Mouse (Mus musculus): ENCODE results near the gene Gm3317. TPM values are rescaled to one million over a fixed set of nuclear protein-coding genes. Genes with fewer than 3 reads are reported as not detected.
"Not testable (repeated sequence)": the region's sequence is repeated elsewhere in the genome, so short reads cannot be mapped to it uniquely, and the experiment has no call there.

The Gm3317 gene
- polyA plus RNA-seq (2014; fragmentation: Nextera tagmentation; extraction: Ambion mirVana) = not detected in 2 replicates

GRCm38 (mm10) chr14:5164235-5164634, at the start of gene Gm3317:
Gene Gm3317, plus strand, starts transcription at chr14:5164535.
- no CpG with 5 or more reads among the region's 1 CpGs for WGBS
- not testable (repeated sequence) for ATAC-seq (replicated peaks; ENCODE audit: insufficient number of reproducible peaks, low FRiP score, low TSS enrichment, low read depth); H3K4me3 ChIP-seq (ENCODE audit: low read depth, low read length); DNase-seq (ENCODE audit: low spot score); H3K36me3 ChIP-seq (replicated peaks; ENCODE audit: control insufficient read depth, insufficient read depth, low read depth, low read length); H3K9ac ChIP-seq (replicated peaks; ENCODE audit: low read length); H3K9me3 ChIP-seq (replicated peaks; ENCODE audit: control insufficient read depth, low read length); H3K4me2 ChIP-seq (ENCODE audit: low read depth, low read length); H3K4me1 ChIP-seq (ENCODE audit: control insufficient read depth, insufficient read depth, low read length); H3K27me3 ChIP-seq (ENCODE audit: control insufficient read depth, insufficient read depth, low read length); H3K27ac ChIP-seq (replicated peaks; ENCODE audit: low read depth, low read length)

GRCm38 (mm10) chr14:5131219-5131618, 33.1 kb upstream of the Gm3317 start, which contains the start of gene Gm8279:
Gene Gm8279, plus strand, starts transcription at chr14:5131519.
- H3K9me3 ChIP-seq (replicated peaks; ENCODE audit: control insufficient read depth, low read length); ATAC-seq (replicated peaks; ENCODE audit: insufficient number of reproducible peaks, low FRiP score, low TSS enrichment, low read depth); H3K27ac ChIP-seq (replicated peaks; ENCODE audit: low read depth, low read length); H3K4me3 ChIP-seq (ENCODE audit: low read depth, low read length); H3K36me3 ChIP-seq (replicated peaks; ENCODE audit: control insufficient read depth, insufficient read depth, low read depth, low read length); DNase-seq (ENCODE audit: low spot score); H3K9ac ChIP-seq (replicated peaks; ENCODE audit: low read length); H3K4me2 ChIP-seq (ENCODE audit: low read depth, low read length); H3K27me3 ChIP-seq (ENCODE audit: control insufficient read depth, insufficient read depth, low read length); H3K4me1 ChIP-seq (ENCODE audit: control insufficient read depth, insufficient read depth, low read length): not testable (repeated sequence)
- 88% methylated on average over 2 of the region's 2 CpGs for WGBS

DNA sequence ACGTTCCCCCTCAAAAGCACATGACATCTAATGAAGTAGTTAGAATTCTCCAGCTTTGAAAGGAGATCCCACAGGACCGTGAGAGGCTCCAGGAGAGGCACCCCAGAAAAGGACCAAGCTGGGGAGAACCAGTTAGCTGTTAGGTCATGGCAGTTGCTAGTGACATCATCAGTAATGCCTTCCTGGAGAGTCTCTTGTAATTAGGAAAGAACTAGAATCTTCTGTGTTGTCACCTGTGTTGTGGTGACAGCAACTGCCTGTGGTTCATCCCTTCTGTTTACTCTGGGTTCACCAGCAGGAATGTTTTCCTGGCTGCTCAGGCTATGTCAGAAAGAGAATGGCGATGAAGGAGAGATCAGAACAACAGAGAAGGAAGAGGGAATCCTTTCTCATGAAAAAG, 21.2 kb downstream of the Gm3317 start, which contains the start of gene Gm8271:
TSS of gene Gm8271 (plus strand) at position 301 of the 400 bp plus-strand sequence.
- not testable (repeated sequence) for ATAC-seq (replicated peaks; ENCODE audit: insufficient number of reproducible peaks, low FRiP score, low TSS enrichment, low read depth); H3K9ac ChIP-seq (replicated peaks; ENCODE audit: low read length)
- WGBS = no CpG with 5 or more reads among the region's 3 CpGs

More for the DNA sequence above, 21.2 kb downstream of the Gm3317 start, which contains the start of gene Gm8271:
- not testable (repeated sequence) for H3K9me3 ChIP-seq (replicated peaks; ENCODE audit: control insufficient read depth, low read length); H3K4me1 ChIP-seq (ENCODE audit: control insufficient read depth, insufficient read depth, low read length); H3K4me2 ChIP-seq (ENCODE audit: low read depth, low read length); H3K4me3 ChIP-seq (ENCODE audit: low read depth, low read length); H3K27me3 ChIP-seq (ENCODE audit: control insufficient read depth, insufficient read depth, low read length); H3K27ac ChIP-seq (replicated peaks; ENCODE audit: low read depth, low read length); H3K36me3 ChIP-seq (replicated peaks; ENCODE audit: control insufficient read depth, insufficient read depth, low read depth, low read length); DNase-seq (ENCODE audit: low spot score)

Other genes with a start within 250 kb of the Gm3317 start
- not detected in 2 replicates for gene Gm8297, start 180.6 kb upstream of the Gm3317 start, polyA plus RNA-seq (2014; fragmentation: Nextera tagmentation; extraction: Ambion mirVana)
- not detected in 2 replicates for gene Gm3298, start 148.6 kb upstream of the Gm3317 start, polyA plus RNA-seq (2014; fragmentation: Nextera tagmentation; extraction: Ambion mirVana)
- not detected in 2 replicates for gene 4930555G01Rik, start 113.9 kb upstream of the Gm3317 start, polyA plus RNA-seq (2014; fragmentation: Nextera tagmentation; extraction: Ambion mirVana)
- 2.0 and 2.2 TPM in 2 replicates for gene Gm8281, start 93.5 kb upstream of the Gm3317 start, polyA plus RNA-seq (2014; fragmentation: Nextera tagmentation; extraction: Ambion mirVana)
- not detected in 2 replicates for gene Gm8279, start 33.0 kb upstream of the Gm3317 start, polyA plus RNA-seq (2014; fragmentation: Nextera tagmentation; extraction: Ambion mirVana)
- gene Gm8271, start 21.3 kb downstream of the Gm3317 start, polyA plus RNA-seq (2014; fragmentation: Nextera tagmentation; extraction: Ambion mirVana) = not detected in 2 replicates
- not detected in 2 replicates for gene Gm3526, start 96.0 kb downstream of the Gm3317 start, polyA plus RNA-seq (2014; fragmentation: Nextera tagmentation; extraction: Ambion mirVana)
- gene Gm3542, start 170.4 kb downstream of the Gm3317 start, polyA plus RNA-seq (2014; fragmentation: Nextera tagmentation; extraction: Ambion mirVana) = not detected in 2 replicates
- gene Gm3500, start 224.5 kb downstream of the Gm3317 start, polyA plus RNA-seq (2014; fragmentation: Nextera tagmentation; extraction: Ambion mirVana) = not detected in 2 replicates

All from embryonic facial prominence, embryonic 11.5 days (tissue).